Mouse (Mus musculus) T-helper 2 cell (primary cell): ENCODE data around the gene Espn.

ENCODE experiments used
- in situ Hi-C: fragments of 300-600 bp; cut with MboI, MseI; formaldehyde crosslinking; loops from one replicate; pipeline ENCODE4 v1.15.1; 2025; ENCODE audit warnings: high pct_unique_total_duplicates

Espn gene

GRCm38 (mm10) chr4:152153771-152154177, 1.6 kb upstream of the Espn start:
- in situ Hi-C loops, result no loop called here

GRCm38 (mm10) chr4:152151451-152151965, 663 bp downstream of the Espn start:
- in situ Hi-C loops, result no loop called here

- in situ Hi-C loops, result no loop called here
Observed at GRCm38 (mm10) chr4:152150546-152150945, 1.6 kb downstream of the Espn start.

- in situ Hi-C loops, result no loop called here
Observed at GRCm38 (mm10) chr4:152146033-152146827, 5.9 kb downstream of the Espn start.

- in situ Hi-C loops, result no loop called here
Observed at GRCm38 (mm10) chr4:152145473-152145872, 6.7 kb downstream of the Espn start.

GRCm38 (mm10) chr4:152143632-152144031, 8.5 kb downstream of the Espn start:
- in situ Hi-C loops, result no loop called here

- in situ Hi-C loops, result no loop called here
Observed at GRCm38 (mm10) chr4:152141521-152142135, 10.5 kb downstream of the Espn start.

- in situ Hi-C loops, result no loop called here
Observed at GRCm38 (mm10) chr4:152140441-152140840, 11.7 kb downstream of the Espn start.

- in situ Hi-C loops, result no loop called here
Observed at GRCm38 (mm10) chr4:152138497-152139260, 13.5 kb downstream of the Espn start.

- in situ Hi-C loops, result no loop called here
Observed at GRCm38 (mm10) chr4:152136876-152137250, 15.3 kb downstream of the Espn start.

- in situ Hi-C loops, result no loop called here
Observed at GRCm38 (mm10) chr4:152136112-152136875, 15.9 kb downstream of the Espn start.

GRCm38 (mm10) chr4:152135363-152135762, 16.8 kb downstream of the Espn start:
- in situ Hi-C loops, result no loop called here

- in situ Hi-C loops, result no loop called here
Observed at GRCm38 (mm10) chr4:152134507-152134906, 17.7 kb downstream of the Espn start.

- in situ Hi-C loops, result no loop called here
Observed at GRCm38 (mm10) chr4:152133213-152133612, 19.0 kb downstream of the Espn start.

- in situ Hi-C loops, result no loop called here
Observed at GRCm38 (mm10) chr4:152132772-152133169, 19.4 kb downstream of the Espn start.

- in situ Hi-C loops, result no loop called here
Observed at GRCm38 (mm10) chr4:152131809-152132771, 20.1 kb downstream of the Espn start.

- in situ Hi-C loops, result no loop called here
Observed at GRCm38 (mm10) chr4:152130771-152131653, 21.2 kb downstream of the Espn start.

- in situ Hi-C loops, result no loop called here
Observed at GRCm38 (mm10) chr4:152129395-152129930, 22.7 kb downstream of the Espn start.

GRCm38 (mm10) chr4:152128784-152129183, 23.4 kb downstream of the Espn start:
- in situ Hi-C loops, result no loop called here
